Mouse (Mus musculus) lung, adult 2 months (tissue): ENCODE results near the gene Ptprt.

ENCODE experiments used
- CTCF ChIP-seq: fragments of 200-500 bp; IDR thresholded peaks from 2 replicates; pipeline ENCODE4 v1.5.1; 2011; ENCODE audit warnings: mild to moderate bottlenecking, low read length, control low read depth; ENCODE audit not compliant: insufficient read depth
- POLR2A ChIP-seq: fragments of 200-500 bp; IDR thresholded peaks from 2 replicates; pipeline ENCODE4 v1.6.1; 2011; ENCODE audit warnings: low read depth, mild to moderate bottlenecking, control low read depth, low read length, borderline replicate concordance; ENCODE audit errors: extremely low read depth

DNA sequence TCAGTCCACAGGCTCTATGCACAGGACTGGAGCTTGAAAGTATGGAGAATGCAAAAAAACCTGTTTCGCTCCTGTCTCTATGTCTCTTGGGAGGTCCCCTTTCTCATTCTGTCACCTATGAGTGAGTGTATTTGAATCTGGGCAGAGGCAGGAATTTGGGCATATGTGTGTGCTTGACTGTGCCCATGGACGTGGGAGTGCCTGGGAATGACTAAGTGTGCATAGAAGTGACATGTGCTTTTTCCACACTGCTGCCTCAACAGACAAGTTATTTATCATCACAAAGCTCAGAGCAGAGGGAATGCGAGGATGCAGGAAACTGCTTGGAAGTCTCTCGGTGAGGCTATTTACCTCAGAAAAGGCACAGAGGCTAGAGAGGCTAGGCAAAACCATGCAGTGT, 387.1 kb downstream of the Ptprt start:
- TF ChIP-seq CTCF (no peak), POLR2A (no peak)
